Mouse (Mus musculus): Measurements from ENCODE around the gene Zzef1.
A peak's percentile ranks its signal among the peaks of the same experiment; 100 is the strongest.

- TF ChIP-seq CTCF (IDR thresholded peaks at IDR 0.05; ENCODE audit: control insufficient read depth, insufficient read depth, insufficient replicate concordance, low read depth, low read length) (no peak), POLR2A (IDR thresholded peaks at IDR 0.05; ENCODE audit: control insufficient read depth, low read depth, low read length) (peak; percentile 72)
Observed at GRCm38 (mm10) chr11:72795455-72796295, at the start of gene Zzef1, which contains the start of gene Cyb5d2.
